Mouse (Mus musculus) small intestine, adult 2 months (tissue): ENCODE data around the gene Smpd1.

Experiments
- CTCF ChIP-seq: fragments of 200-500 bp; IDR thresholded peaks from 2 replicates; pipeline ENCODE4 v1.5.1; 2012; ENCODE audit warnings: low read depth, mild to moderate bottlenecking, control low read depth, inconsistent platforms, low read length, moderate library complexity, mixed read lengths; ENCODE audit not compliant: insufficient replicate concordance, insufficient read length; ENCODE audit errors: extremely low read depth
- POLR2A ChIP-seq: fragments of 200-500 bp; IDR thresholded peaks from 2 replicates; pipeline ENCODE4 v1.6.1; 2012; ENCODE audit warnings: low read depth, mild to moderate bottlenecking, control low read depth, inconsistent platforms, low read length, moderate library complexity

DNA sequence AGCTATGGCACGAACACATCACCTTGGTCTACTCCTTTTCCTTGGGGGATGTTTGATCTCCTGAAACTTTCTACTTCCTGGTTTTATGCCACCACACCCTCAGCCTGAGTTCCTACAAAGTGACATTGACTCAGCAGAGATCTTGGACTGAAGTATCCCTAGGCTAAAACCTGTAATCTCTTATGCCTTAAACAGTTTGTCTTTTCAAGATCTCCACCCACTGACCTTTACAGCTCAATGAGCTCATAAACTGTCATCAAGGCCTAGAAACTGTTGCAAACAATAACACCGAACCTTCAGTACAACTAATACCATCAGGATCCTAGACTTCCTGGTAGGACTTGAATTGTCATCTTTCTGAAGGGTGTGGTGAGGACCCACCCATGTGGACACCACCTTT is 29.9 kb upstream of the Smpd1 start:
- TF ChIP-seq POLR2A (no peak), CTCF (no peak)
